Mouse (Mus musculus) limb, embryonic 12.5 days (tissue): ENCODE results near the gene Uqcr11. TPM values are rescaled to one million over a fixed set of nuclear protein-coding genes. Genes with fewer than 3 reads are reported as not detected.

Source experiments
- ATAC-seq: fragments of 200-750 bp; cut with Nextera tagmentation; 2 replicates; pipeline ENCODE4 v1.8.0; 2017; ENCODE audit warnings: low read depth, moderate TSS enrichment; ENCODE audit not compliant: insufficient number of reproducible peaks, insufficient read depth, low FRiP score, low TSS enrichment
- H3K27ac ChIP-seq: fragments of 300-500 bp; sonication (generic); 2 replicates; pipeline ENCODE4 v1.5.1; 2016; ENCODE audit warnings: mild to moderate bottlenecking, moderate library complexity
- H3K27me3 ChIP-seq: fragments of 300-500 bp; sonication (generic); 2 replicates; pipeline ENCODE4 v1.6.1; 2016; ENCODE audit warnings: mild to moderate bottlenecking, moderate library complexity
- H3K36me3 ChIP-seq: fragments of 300-500 bp; sonication (generic); 2 replicates; pipeline ENCODE4 v1.6.1; 2016; ENCODE audit warnings: mild to moderate bottlenecking, moderate library complexity
- H3K4me1 ChIP-seq: fragments of 300-500 bp; sonication (generic); replicated peaks from 2 replicates; pipeline ENCODE4 v1.6.1; 2016
- H3K4me2 ChIP-seq: fragments of 300-500 bp; sonication (generic); 2 replicates; pipeline ENCODE4 v1.6.1; 2016; ENCODE audit warnings: mild to moderate bottlenecking, moderate library complexity
- H3K4me3 ChIP-seq: fragments of 300-500 bp; sonication (generic); replicated peaks from 2 replicates; pipeline ENCODE4 v1.5.1; 2016; ENCODE audit warnings: mild to moderate bottlenecking
- H3K9ac ChIP-seq: fragments of 300-500 bp; sonication (generic); replicated peaks from 2 replicates; pipeline ENCODE4 v1.6.1; 2016; ENCODE audit warnings: mild to moderate bottlenecking, moderate library complexity
- H3K9me3 ChIP-seq: fragments of 300-500 bp; sonication (generic); 2 replicates; pipeline ENCODE4 v1.6.1; 2016; ENCODE audit warnings: mild to moderate bottlenecking, moderate library complexity
- WGBS: fragments of 180-500 bp; shearing (Covaris S2); methylation state at CpG from one replicate; pipeline ENCODE4 v1.1.7; 2016; 5-methylcytosine and 5-hydroxymethylcytosine counted together
- polyA plus RNA-seq: library from polyadenylated mRNA; unstranded; fragments of >200 nt; fragmentation: Nextera tagmentation; extraction: Ambion mirVana; gene quantifications from 2 replicates; pipeline ENCODE4 v1.2.1, GENCODE M21; 2016

Gene Uqcr11
- polyA plus RNA-seq, 1 experiment from 2014 or later = 416 TPM

- H3K4me1 ChIP-seq = peaks cover 11% of the 10 kb centered on the region; the same call in 1 of the 2 replicates
- no peak overlapping the region for H3K4me2 ChIP-seq
- no peak overlapping the region for H3K4me3 ChIP-seq
- no peaks in the 10 kb centered on the region for H3K9me3 ChIP-seq
- WGBS = 100% methylated on average over 1 of the region's 1 CpGs
- no peak overlapping the region for H3K27ac ChIP-seq
- ATAC-seq = no peak
- no peak overlapping the region for H3K9ac ChIP-seq
- no peaks in the 10 kb centered on the region for H3K27me3 ChIP-seq
- H3K36me3 ChIP-seq = peaks cover 100% of the 10 kb centered on the region
Measured at GRCm38 (mm10) chr10:80417841-80418240, 11.2 kb upstream of the Uqcr11 start.

GRCm38 (mm10) chr10:80417371-80417770 lies 10.7 kb upstream of the Uqcr11 start:
- ATAC-seq = no peak

GRCm38 (mm10) chr10:80415566-80415965 lies 8.9 kb upstream of the Uqcr11 start:
- peaks cover 11% of the 10 kb centered on the region; the same call in 1 of the 2 replicates for H3K4me1 ChIP-seq
- 89% methylated on average over 7 of the region's 7 CpGs for WGBS
- peaks cover 100% of the 10 kb centered on the region for H3K36me3 ChIP-seq
- H3K9me3 ChIP-seq = no peaks in the 10 kb centered on the region
- no peak overlapping the region for H3K9ac ChIP-seq
- no peak overlapping the region for H3K4me2 ChIP-seq
- H3K27ac ChIP-seq = no peak overlapping the region
- ATAC-seq = no peak
- no peak overlapping the region for H3K4me3 ChIP-seq
- no peaks in the 10 kb centered on the region for H3K27me3 ChIP-seq

More at GRCm38 (mm10) chr10:80417371-80417770, 10.7 kb upstream of the Uqcr11 start:
- H3K27me3 ChIP-seq = no peaks in the 10 kb centered on the region
- no peak overlapping the region for H3K4me3 ChIP-seq
- H3K4me2 ChIP-seq = no peak overlapping the region
- H3K4me1 ChIP-seq = peaks cover 11% of the 10 kb centered on the region; the same call in 1 of the 2 replicates
- H3K9ac ChIP-seq = no peak overlapping the region
- no peaks in the 10 kb centered on the region for H3K9me3 ChIP-seq
- peaks cover 100% of the 10 kb centered on the region for H3K36me3 ChIP-seq
- WGBS = 93% methylated on average over 10 of the region's 10 CpGs
- no peak overlapping the region for H3K27ac ChIP-seq

- H3K4me1 ChIP-seq = peaks cover 2% of the 10 kb centered on the region
- H3K4me3 ChIP-seq = no peak overlapping the region
- no peaks in the 10 kb centered on the region for H3K9me3 ChIP-seq
- no peak overlapping the region for H3K9ac ChIP-seq
- no peak overlapping the region for H3K4me2 ChIP-seq
- peaks cover 95% of the 10 kb centered on the region for H3K36me3 ChIP-seq
- WGBS = 90% methylated on average over 44 of the region's 44 CpGs
- H3K27ac ChIP-seq = no peak overlapping the region
- ATAC-seq = no peak
- no peaks in the 10 kb centered on the region for H3K27me3 ChIP-seq
Measured at GRCm38 (mm10) chr10:80412656-80413541, 6.3 kb upstream of the Uqcr11 start.

- Histone ChIP-seq H3K4me1 (peaks cover 28% of the 10 kb centered on the region), H3K4me2 (no peak overlapping the region), H3K9ac (peak overlapping the region; percentile 79; the same call in 1 of the 2 replicates), H3K27me3 (no peaks in the 10 kb centered on the region), H3K27ac (0 out of 2 replicates have a peak overlapping the region, but pooled peaks have one; percentile 83), H3K9me3 (0 out of 2 replicates have a peak, but pooled peaks cover 5% of the 10 kb centered on the region), H3K36me3 (peaks cover 70% of the 10 kb centered on the region), H3K4me3 (no peak overlapping the region)
- no peak for ATAC-seq
- WGBS = 38% methylated on average over 4 of the region's 4 CpGs
Measured at GRCm38 (mm10) chr10:80407924-80408323, 1.3 kb upstream of the Uqcr11 start.

GRCm38 (mm10) chr10:80405481-80406173 lies 1.0 kb downstream of the Uqcr11 start:
- Histone ChIP-seq H3K4me2 (peak overlapping the region; percentile 97), H3K4me3 (peak overlapping the region; percentile 95), H3K27ac (no peak overlapping the region), H3K36me3 (peaks cover 68% of the 10 kb centered on the region), H3K4me1 (peaks cover 34% of the 10 kb centered on the region), H3K27me3 (no peaks in the 10 kb centered on the region), H3K9ac (peak overlapping the region; percentile 79), H3K9me3 (0 out of 2 replicates have a peak, but pooled peaks cover 5% of the 10 kb centered on the region)
- ATAC-seq = no peak
- 56% methylated on average over 10 of the region's 10 CpGs for WGBS

GRCm38 (mm10) chr10:80403044-80403692 lies 3.5 kb downstream of the Uqcr11 start:
- H3K27me3 ChIP-seq = no peaks in the 10 kb centered on the region
- WGBS = 95% methylated on average over 4 of the region's 4 CpGs
- no peak overlapping the region for H3K4me3 ChIP-seq
- 0 out of 2 replicates have a peak, but pooled peaks cover 5% of the 10 kb centered on the region for H3K9me3 ChIP-seq
- H3K27ac ChIP-seq = no peak overlapping the region
- no peak for ATAC-seq
- peaks cover 43% of the 10 kb centered on the region for H3K4me1 ChIP-seq
- H3K4me2 ChIP-seq = no peak overlapping the region
- no peak overlapping the region for H3K9ac ChIP-seq
- H3K36me3 ChIP-seq = peaks cover 45% of the 10 kb centered on the region

GRCm38 (mm10) chr10:80400704-80401161 lies 5.9 kb downstream of the Uqcr11 start:
- peak overlapping the region; percentile 74; the same call in 1 of the 2 replicates for H3K4me3 ChIP-seq
- 84% methylated on average over 4 of the region's 4 CpGs for WGBS
- H3K9ac ChIP-seq = peak overlapping the region; percentile 65

GRCm38 (mm10) chr10:80399973-80400703 lies 6.5 kb downstream of the Uqcr11 start:
- H3K9me3 ChIP-seq = 0 out of 2 replicates have a peak, but pooled peaks cover 5% of the 10 kb centered on the region
- H3K36me3 ChIP-seq = peaks cover 68% of the 10 kb centered on the region
- H3K4me3 ChIP-seq = peak overlapping the region; percentile 74
- H3K4me2 ChIP-seq = peak overlapping the region; percentile 88
- H3K27me3 ChIP-seq = no peaks in the 10 kb centered on the region
- peak overlapping the region; percentile 65 for H3K9ac ChIP-seq
- peaks cover 38% of the 10 kb centered on the region for H3K4me1 ChIP-seq
- H3K27ac ChIP-seq = peak overlapping the region; percentile 94
- 14% methylated on average over 17 of the region's 17 CpGs for WGBS
- no peak for ATAC-seq

More at GRCm38 (mm10) chr10:80400704-80401161, 5.9 kb downstream of the Uqcr11 start:
- no peak for ATAC-seq
- H3K27me3 ChIP-seq = no peaks in the 10 kb centered on the region
- H3K9me3 ChIP-seq = 0 out of 2 replicates have a peak, but pooled peaks cover 5% of the 10 kb centered on the region
- H3K27ac ChIP-seq = peak overlapping the region; percentile 94
- H3K4me2 ChIP-seq = peak overlapping the region; percentile 88
- peaks cover 44% of the 10 kb centered on the region for H3K4me1 ChIP-seq
- peaks cover 65% of the 10 kb centered on the region for H3K36me3 ChIP-seq
